Mouse (Mus musculus) C2C12 (cell line): ENCODE data around the gene Tenm4. TPM values are rescaled to one million over a fixed set of nuclear protein-coding genes. Genes with fewer than 3 reads are reported as not detected.

Experiments
- H3K27me3 ChIP-seq: one replicate; pipeline ENCODE4 v1.6.1; 2011; ENCODE audit not compliant: control insufficient read depth, insufficient read depth, insufficient read length
- H3K36me3 ChIP-seq: one replicate; pipeline ENCODE4 v1.6.1; 2011; ENCODE audit not compliant: control insufficient read depth, insufficient read depth
- H3K4me3 ChIP-seq: one replicate; pipeline ENCODE4 v1.5.1; 2011; ENCODE audit warnings: mild to moderate bottlenecking, control low read depth; ENCODE audit not compliant: poor library complexity, insufficient read depth, severe bottlenecking
- H3K79me2 ChIP-seq: one replicate; pipeline ENCODE4 v1.6.1; 2011; ENCODE audit not compliant: control insufficient read depth, insufficient read depth
- H3K79me3 ChIP-seq: one replicate; pipeline ENCODE4 v1.6.1; 2011; ENCODE audit warnings: low read depth, control low read depth
- H3ac ChIP-seq: one replicate; pipeline ENCODE3; 2011; ENCODE audit warnings: low read depth; ENCODE audit not compliant: control insufficient read depth, insufficient read length
- CEBPB ChIP-seq: IDR thresholded peaks from one replicate; pipeline ENCODE4 v1.6.1; 2011; ENCODE audit warnings: low read depth, mild to moderate bottlenecking, control low read depth, moderate library complexity
- CTCF ChIP-seq: IDR thresholded peaks from one replicate; pipeline ENCODE4 v1.5.1; 2011; ENCODE audit not compliant: control insufficient read depth, insufficient read depth, insufficient read length
- FOSL1 ChIP-seq: IDR thresholded peaks from one replicate; pipeline ENCODE4 v1.8.0; 2011; ENCODE audit warnings: mild to moderate bottlenecking, low read length; ENCODE audit not compliant: poor library complexity, insufficient read depth, severe bottlenecking
- MAX ChIP-seq: IDR thresholded peaks from one replicate; pipeline ENCODE4 v1.6.1; 2011; ENCODE audit warnings: mild to moderate bottlenecking, control low read depth
- MYOD1 ChIP-seq: IDR thresholded peaks from one replicate; pipeline ENCODE4 v1.6.1; 2011; ENCODE audit warnings: low read depth; ENCODE audit not compliant: control insufficient read depth, insufficient read length
- MYOG ChIP-seq: IDR thresholded peaks from one replicate; pipeline ENCODE4 v1.6.1; 2011; ENCODE audit not compliant: control insufficient read depth, insufficient read length; ENCODE audit errors: extremely low read depth
- USF1 ChIP-seq: IDR thresholded peaks from one replicate; pipeline ENCODE4 v1.6.1; 2011; ENCODE audit warnings: low read depth, mild to moderate bottlenecking, control low read depth, moderate library complexity
- polyA plus RNA-seq: library from polyadenylated mRNA; unstranded; fragments of >200 nt; fragmentation: generic; extraction: Trizol; gene quantifications from one replicate; pipeline ENCODE4 v1.2.1, GENCODE M21; 2012; ENCODE audit warnings: missing spikeins

Tenm4 gene
- polyA plus RNA-seq, 1 experiment = 0.71 TPM

DNA sequence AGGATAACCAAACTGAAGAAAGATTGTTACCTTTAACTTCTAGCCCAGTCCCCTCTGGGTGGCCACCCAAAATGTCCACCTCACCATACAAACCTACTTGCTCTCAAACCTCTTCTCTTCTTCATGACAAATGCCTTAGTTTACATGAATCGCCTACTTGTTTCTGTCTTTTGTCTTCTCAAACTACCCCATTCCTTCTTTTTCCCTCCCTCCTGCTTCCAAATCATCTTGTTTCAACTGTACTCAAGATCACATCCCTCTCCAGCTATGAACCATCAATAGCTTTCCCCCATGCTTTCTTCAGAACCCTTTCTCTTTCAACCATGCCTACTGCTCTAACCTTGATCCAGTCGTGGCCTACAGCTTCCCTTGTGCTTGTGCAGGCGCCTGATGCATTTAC lies 36.0 kb downstream of the Tenm4 start:
- TF ChIP-seq FOSL1 (no peak), MAX (no peak), CEBPB (no peak), CTCF (no peak), MYOD1 (no peak), USF1 (no peak), MYOG (no peak)
- Histone ChIP-seq H3K36me3 (no peaks in the 10 kb centered on the region), H3ac (no peak overlapping the region), H3K79me3 (no peaks in the 10 kb centered on the region), H3K27me3 (peaks cover 8% of the 10 kb centered on the region), H3K4me3 (no peak overlapping the region), H3K79me2 (no peaks in the 10 kb centered on the region)

DNA sequence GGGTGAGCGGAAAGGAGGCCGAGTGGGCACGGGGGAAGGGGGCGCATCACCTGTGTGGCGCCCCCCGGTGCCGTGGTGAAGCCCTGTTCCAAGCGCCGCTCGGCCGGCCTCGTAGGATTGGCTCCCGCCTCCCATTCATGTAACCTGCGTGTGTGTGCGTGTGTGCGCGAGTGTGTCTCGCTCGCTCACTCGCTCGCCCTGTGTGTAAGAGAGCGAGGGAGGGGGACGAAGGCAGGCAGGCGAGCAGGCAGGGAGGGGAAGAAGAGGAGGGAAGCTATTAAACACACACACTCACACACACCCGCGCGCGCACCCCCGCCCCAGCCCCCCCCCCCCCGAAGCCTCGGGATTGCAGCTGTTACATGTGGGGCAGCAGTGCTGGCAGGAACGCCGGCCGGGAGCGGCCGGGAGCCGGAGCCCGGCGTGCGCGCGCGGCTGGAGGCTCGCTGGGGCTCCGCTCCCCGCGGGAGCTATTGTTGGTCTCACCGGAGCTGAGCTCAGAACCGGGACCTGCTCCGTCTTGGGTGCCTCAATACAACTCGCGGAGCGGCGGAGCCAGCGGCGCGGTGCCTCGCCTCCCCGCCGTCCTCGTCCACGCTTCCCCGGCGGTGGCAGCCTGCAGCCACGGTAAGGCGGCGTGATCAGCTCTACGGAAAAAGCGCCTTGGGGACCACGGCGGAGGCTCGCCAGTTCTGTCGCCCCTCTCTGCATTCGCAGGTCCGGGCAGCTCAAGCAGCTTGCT lies 38.9 kb downstream of the Tenm4 start:
- no peak for TF ChIP-seq CTCF
- TF ChIP-seq MYOD1 = no peak
- no peak for TF ChIP-seq FOSL1
- TF ChIP-seq CEBPB = no peak
- TF ChIP-seq MYOG = no peak
- TF ChIP-seq MAX = no peak
- TF ChIP-seq USF1 = no peak
- Histone ChIP-seq H3K4me3 (no peak overlapping the region), H3K27me3 (peaks cover 8% of the 10 kb centered on the region), H3K79me2 (no peaks in the 10 kb centered on the region), H3K36me3 (no peaks in the 10 kb centered on the region), H3K79me3 (no peaks in the 10 kb centered on the region), H3ac (no peak overlapping the region)

DNA sequence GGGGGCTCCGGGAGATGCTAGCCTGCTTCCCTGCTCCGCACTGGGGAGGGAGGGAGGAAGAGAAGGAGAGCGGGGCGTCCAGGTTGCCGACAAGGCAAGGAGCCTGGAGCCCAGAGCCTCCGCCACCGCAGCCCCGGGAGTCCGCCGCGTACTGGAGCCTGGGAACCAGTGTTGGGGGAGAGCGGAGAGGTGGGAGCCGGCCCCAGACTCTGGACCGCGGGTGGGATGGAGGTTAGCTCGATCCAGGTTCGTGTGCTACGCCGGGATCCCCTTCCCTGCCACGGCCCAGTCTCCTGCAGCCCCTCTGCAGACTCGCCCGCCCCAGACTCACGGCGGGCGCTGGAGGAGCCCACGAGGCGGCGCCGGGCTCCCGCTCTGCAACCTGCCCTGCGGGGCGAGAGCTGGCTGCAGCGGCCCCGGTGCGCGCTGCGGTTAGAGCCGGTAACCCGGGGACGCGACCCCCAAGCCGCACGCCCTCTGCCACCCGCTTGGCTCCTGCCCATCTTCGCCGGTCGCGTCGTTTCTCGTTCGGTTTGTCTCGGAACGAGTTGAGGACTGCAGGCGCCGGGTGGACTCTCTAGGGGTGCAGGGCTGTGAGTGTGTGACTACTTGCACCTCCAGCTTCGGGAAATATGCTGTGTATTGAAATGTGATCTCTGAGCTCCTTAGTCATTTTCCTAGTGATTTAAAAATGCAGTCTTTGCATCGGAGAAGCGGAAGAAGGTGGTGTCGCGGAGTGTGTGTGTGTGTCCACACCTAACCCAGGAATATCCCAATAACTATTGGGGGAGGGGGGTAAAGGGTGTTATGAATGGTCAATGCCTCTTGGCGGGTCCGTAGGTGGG lies 39.7 kb downstream of the Tenm4 start:
- Histone ChIP-seq H3K27me3 (peaks cover 8% of the 10 kb centered on the region), H3K4me3 (no peak overlapping the region), H3ac (no peak overlapping the region), H3K79me3 (no peaks in the 10 kb centered on the region), H3K79me2 (no peaks in the 10 kb centered on the region), H3K36me3 (no peaks in the 10 kb centered on the region)
- no peak for TF ChIP-seq MYOG
- TF ChIP-seq USF1 = no peak
- TF ChIP-seq FOSL1 = no peak
- no peak for TF ChIP-seq MAX
- no peak for TF ChIP-seq CEBPB
- no peak for TF ChIP-seq CTCF
- no peak for TF ChIP-seq MYOD1

DNA sequence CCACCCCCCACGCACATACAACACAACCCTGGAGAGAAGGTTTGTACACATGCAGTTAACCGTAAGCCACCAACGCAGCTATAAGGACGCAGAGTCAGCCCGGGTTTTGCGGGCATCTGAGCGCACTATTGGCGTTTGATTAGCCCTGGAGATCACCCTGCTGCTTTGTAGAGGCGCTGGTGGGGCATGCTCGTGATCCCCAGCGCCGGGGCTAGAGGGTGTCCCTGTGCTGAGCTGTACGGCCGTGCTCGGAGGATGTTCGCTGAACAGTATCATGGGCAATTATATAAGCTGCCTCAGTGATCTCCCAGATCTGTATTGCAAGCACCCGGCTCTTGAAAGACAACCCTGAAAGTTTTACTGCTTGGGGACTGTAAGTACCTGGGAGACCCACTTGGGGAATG lies 40.6 kb downstream of the Tenm4 start:
- TF ChIP-seq MYOD1 (no peak), FOSL1 (no peak)
- Histone ChIP-seq H3K4me3 (no peak overlapping the region), H3K79me2 (no peaks in the 10 kb centered on the region), H3K36me3 (no peaks in the 10 kb centered on the region), H3ac (no peak overlapping the region), H3K27me3 (peaks cover 8% of the 10 kb centered on the region), H3K79me3 (no peaks in the 10 kb centered on the region)

DNA sequence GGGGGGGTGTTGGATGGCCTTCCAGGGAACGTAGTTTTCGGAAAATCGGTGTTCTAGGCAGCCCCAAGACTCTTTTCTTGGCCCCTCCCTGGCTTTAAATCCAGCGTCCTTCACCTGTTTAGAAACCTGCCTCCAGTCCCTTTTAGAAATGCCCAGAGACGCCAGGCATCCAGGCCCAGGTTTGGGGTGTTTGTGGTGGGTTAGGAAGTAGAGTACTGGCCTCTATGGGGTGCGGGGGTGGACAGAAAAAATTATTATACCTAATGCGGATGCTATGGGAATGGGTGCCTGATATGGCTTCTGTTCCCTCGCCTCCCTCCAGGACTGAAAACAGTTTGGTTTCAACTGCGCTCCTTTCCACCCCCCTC lies 41.2 kb downstream of the Tenm4 start:
- Histone ChIP-seq H3K36me3 (no peaks in the 10 kb centered on the region), H3K79me3 (no peaks in the 10 kb centered on the region), H3K4me3 (no peak overlapping the region), H3K27me3 (peaks cover 8% of the 10 kb centered on the region), H3ac (no peak overlapping the region), H3K79me2 (no peaks in the 10 kb centered on the region)
- TF ChIP-seq CTCF (no peak), FOSL1 (no peak), MAX (no peak)
